Mouse (Mus musculus) CH12.LX (cell line): ENCODE data around the gene Herc2.

Source experiments
- CTCF ChIP-seq, 2 experiments: IDR thresholded peaks in 1 of 2; conservative IDR thresholded peaks in 1 of 2; 2 replicates each; pipeline ENCODE4 v1.5.1; 2011 to 2012; ENCODE audit warnings: low read depth in 2 of 2, low read length in 2 of 2, improper control_type of control experiment in 1 of 2, inconsistent platforms in 1 of 2, mild to moderate bottlenecking in 1 of 2, moderate library complexity in 1 of 2
- POLR2A ChIP-seq: IDR thresholded peaks from 2 replicates; pipeline ENCODE4 v1.6.1; 2011; ENCODE audit warnings: low read depth, mild to moderate bottlenecking, improper control_type of control experiment, low read length
- USF1 ChIP-seq: IDR thresholded peaks from 2 replicates; pipeline ENCODE4 v1.6.1; 2014; ENCODE audit warnings: low read depth, mild to moderate bottlenecking, inconsistent platforms, low read length, improper control_type of control experiment

DNA sequence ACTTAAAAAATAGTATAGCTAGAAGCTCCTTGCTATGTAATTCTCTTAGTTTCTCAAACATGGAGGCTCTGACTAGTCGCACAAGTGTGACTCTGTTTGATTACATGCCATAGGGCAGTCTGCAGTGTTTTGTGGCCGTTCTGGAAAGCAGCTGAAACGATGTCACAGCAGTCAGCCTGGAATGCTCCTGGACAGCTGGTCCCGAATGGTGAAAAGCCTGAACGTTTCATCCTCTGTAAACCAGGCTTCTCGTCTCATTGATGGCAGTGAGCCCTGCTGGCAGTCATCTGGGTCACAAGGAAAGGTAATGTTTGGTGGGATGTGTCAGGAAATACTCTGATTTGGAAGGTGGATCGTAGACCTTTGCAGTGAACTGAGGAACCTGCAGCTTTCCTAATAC lies 118.7 kb downstream of the Herc2 start:
- no peak for TF ChIP-seq CTCF (conservative IDR thresholded peaks at IDR 0.05 in 1 of 2, IDR thresholded peaks at IDR 0.05 in 1 of 2; ENCODE audit: low read depth in 2 of 2, low read length in 2 of 2)
- TF ChIP-seq USF1 = no peak
- no peak for TF ChIP-seq POLR2A
